Mouse (Mus musculus) left cerebral cortex, adult 18-20 months (tissue): Measurements from ENCODE around the gene Polr2a. TPM values are rescaled to one million over a fixed set of nuclear protein-coding genes. Genes with fewer than 3 reads are reported as not detected.
"Not testable (repeated sequence)": the region's sequence is repeated elsewhere in the genome, so short reads cannot be mapped to it uniquely, and the experiment has no call there.

Source experiments
- DNase-seq, 2 experiments: peaks; one replicate each; pipeline ENCODE4 v3.0.0; 2021 to 2022; ENCODE audit warnings: low spot score in 2 of 2, mixed read lengths in 1 of 2
- total RNA-seq, 2 experiments: library from RNA; stranded (reverse); gene quantifications; 2 replicates each; pipeline ENCODE4 v1.2.3; 2021

The Polr2a gene
- total RNA-seq, 2 experiments from 2014 or later, result 44.2 to 46.2 TPM

- no peak for DNase-seq
These were observed 941 bp downstream of the Polr2a start for GRCm38 (mm10) chr11:69757303-69758089.

- DNase-seq, result no peak
These were observed 3.7 kb downstream of the Polr2a start for GRCm38 (mm10) chr11:69754701-69755100.

DNA sequence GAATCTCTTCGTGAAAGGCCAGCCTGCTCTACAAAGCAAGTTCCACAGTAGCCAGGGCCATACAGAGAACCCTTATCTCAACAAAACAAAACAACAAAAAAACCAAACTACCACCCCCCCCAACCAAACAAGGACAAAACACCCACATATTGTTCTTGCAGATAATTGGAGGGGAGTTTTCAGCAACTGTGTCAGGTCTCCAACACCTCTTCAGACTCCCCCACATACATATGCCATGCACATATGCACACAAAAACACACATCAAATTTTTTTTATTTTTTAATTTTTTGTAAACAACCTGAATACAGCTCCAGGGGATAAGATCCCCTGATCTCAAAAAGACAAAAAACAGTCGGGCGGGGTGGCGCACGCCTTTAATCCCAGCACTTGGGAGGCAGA, 4.2 kb downstream of the Polr2a start:
- DNase-seq, result no peak

- DNase-seq, result no peak
These were observed 5.8 kb downstream of the Polr2a start for GRCm38 (mm10) chr11:69752686-69753085.

DNA sequence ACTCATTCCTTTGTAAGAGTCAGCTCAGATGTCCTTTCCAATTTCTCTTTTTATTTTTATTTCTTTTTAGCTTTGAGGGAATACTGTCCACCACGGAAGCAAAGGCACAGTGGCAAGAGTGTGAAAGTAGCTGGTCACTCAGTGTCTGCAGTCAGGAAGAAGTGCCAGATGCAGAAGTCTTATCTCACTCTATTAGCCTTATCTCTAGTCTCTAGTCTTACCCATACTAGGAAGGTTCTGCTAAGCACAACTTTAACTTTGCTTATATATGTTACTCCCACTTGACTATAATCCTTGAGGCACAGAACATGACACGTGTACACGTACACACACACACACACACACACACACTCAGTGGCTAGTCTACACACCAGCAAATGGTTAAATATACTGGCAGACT, 6.8 kb downstream of the Polr2a start:
- DNase-seq, result no peak

- not testable (repeated sequence) for DNase-seq
These were observed 27.0 kb downstream of the Polr2a start for GRCm38 (mm10) chr11:69731408-69731807.

- peak; percentile 15 to 41 for DNase-seq
These were observed 29.4 kb downstream of the Polr2a start for GRCm38 (mm10) chr11:69729063-69729462.

GRCm38 (mm10) chr11:69725951-69726350, 32.5 kb downstream of the Polr2a start:
- DNase-seq, result no peak

DNA sequence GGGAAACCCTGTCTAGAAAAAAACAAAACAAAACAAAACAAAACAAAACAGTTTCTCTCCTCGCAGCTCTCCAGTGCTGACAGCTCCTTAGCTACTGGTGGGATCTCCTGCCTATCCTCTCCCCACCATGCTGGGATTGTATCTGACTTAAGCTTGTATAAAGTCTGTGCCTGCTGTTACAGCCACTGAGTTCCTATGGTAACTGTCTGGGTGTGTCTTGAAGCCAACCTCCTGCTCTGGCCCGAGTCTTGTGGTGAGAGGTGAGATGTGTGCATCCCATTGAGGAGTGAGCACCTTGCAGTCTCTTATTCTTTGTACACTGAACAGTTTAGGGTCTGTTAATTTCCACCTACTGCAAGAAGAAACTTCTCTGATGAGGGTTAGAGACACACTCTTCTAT, 35.4 kb downstream of the Polr2a start:
- DNase-seq, result no peak

DNA sequence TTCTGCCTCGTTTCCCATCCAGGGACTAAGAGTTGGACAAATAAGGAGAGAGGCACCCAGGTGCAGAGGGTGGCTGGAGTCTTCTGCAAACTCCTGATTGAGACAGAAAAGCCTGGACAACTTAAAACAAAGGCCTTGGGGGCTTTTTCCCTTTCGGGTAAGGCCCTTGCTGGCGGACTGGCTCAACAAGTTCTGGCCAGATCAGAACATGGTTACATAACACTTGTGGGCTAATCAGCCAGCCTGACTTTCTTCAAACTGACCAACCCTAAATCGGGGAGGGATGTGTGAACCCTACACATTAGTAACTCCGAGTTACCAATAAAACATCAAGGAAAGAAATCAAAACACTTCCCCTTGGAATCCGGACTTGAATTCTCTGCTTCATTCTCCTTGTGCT, 37.6 kb downstream of the Polr2a start:
- no peak for DNase-seq

- DNase-seq, result no peak
These were observed 39.0 kb downstream of the Polr2a start for GRCm38 (mm10) chr11:69719423-69719822.

GRCm38 (mm10) chr11:69718661-69719060, 39.8 kb downstream of the Polr2a start:
- no peak for DNase-seq

- DNase-seq, result no peak
These were observed 41.5 kb downstream of the Polr2a start for GRCm38 (mm10) chr11:69716953-69717352.

DNA sequence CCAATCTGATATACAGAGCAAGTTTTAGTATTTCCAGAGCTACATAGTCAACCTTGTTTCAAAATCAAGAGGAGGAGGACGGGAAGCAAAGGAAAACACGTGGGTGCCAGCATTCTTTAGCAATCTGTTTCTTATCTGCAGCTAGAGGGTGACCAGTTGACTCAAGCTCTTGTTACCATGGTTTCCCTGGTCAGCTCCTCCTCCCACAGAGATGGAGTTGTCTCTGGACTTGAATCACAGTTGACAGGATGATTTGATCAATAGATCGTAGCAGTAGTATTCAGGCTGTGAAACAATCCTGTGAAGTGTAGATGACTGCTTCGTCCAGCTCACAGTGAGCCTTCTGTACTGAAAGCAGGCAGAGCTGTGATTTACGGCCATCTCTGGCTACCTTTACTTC, 42.5 kb downstream of the Polr2a start:
- DNase-seq, result no peak

- DNase-seq, result no peak
These were observed 43.0 kb downstream of the Polr2a start for GRCm38 (mm10) chr11:69715482-69715881.

DNA sequence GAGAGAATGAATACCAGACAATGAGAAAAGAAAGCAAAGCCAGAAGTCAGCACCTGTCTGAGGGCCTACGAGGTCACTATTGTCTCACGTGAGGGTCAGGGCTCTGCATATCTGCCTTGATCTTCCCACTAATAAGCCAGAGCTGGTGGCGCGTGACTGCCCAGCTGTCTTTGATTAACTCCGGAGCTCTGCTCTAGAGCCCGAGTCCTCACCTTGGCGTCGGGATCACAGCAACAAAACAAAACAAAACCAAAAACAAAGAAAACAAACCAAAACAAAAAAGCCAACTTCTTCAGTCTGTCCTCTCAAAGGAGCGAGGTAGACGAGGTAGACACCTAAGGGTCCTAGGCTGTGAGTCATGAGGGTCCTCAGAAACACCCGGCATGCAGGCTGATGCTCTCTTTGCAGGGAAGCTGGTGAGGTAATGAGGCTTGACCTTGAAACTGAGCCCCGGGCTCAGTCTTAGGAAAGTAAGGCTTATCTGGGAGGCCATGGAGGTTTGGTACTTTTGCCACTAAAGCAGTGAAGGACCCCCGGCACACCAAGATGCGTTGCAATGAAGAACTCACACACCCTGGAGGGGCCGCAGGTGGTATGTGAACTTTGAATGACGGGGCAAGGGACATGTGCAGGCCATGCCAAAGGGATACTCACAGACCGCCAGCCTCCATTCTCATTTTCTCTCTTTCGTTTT, 43.7 kb downstream of the Polr2a start:
- no peak for DNase-seq

- no peak for DNase-seq
These were observed 45.3 kb downstream of the Polr2a start for GRCm38 (mm10) chr11:69712954-69713672.

- DNase-seq, result no peak
These were observed 47.4 kb downstream of the Polr2a start for GRCm38 (mm10) chr11:69711082-69711481.

DNA sequence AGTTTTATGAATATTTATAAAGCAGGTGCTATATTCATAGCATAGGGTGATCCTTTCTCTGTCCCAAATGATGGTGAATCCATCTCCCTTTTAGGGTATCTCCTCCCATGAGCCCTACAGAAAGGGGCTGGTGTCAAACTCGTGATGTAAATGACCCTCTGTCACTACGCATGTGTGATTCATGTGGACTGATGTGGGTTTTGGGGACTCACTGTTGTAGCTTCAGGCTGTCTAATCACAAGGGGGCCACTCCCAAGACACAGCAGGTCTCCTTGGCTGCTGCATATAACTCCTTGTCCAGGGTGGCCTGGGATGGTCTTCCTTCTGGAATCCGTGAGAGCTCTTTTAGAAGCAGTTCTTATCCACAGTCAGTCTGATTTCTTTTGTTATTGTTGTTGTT, 48.0 kb downstream of the Polr2a start:
- no peak for DNase-seq

DNA sequence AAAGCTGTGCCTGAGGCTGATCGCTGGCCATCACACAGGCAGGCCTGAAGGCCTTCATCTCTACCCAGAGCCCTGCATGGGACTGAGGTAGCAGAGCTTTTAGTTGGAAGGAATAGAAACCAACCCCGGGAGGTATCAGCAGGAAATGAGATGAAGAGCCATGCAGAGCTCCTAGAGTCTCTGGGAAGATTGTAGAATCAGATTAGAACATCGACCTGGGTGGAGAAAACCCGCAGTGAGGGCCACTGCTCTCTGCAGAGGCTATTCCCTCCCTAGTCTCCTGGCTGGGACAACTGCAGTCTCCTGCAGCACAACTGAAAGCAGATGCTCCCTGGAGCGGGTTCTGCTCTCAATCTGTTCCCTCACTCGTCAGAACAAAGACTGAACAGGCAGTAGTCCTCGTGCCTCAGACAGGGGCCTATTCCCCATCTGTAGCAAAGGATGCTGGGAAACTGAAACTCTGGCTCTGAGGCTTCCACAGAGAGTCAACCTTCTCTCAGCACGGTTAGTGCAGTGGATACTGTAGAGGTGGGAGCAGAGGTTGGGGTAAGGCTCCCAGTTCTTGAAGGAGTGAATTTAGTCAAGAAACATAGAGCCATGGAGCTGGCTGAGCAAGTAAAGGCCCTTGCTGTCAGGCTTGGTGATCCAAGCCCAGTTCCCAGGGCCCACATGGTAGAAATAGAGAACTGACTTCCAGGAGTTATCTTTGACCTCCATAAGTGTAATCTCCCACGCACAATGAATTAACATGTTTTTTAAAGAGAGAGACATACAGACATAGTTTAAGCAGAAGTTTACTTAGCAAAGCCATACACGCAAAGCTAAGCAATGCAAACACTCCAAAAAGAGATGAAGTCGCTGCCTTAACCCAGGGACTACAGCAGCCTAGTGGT, 48.6 kb downstream of the Polr2a start:
- DNase-seq, result no peak
